Mouse (Mus musculus) midbrain, embryonic 11.5 days (tissue): ENCODE measurements at regions not wholly inside any gene's neighbourhood (a gene's known extent, or its start where the extent isn't known, plus 50 kb on each side); places are given as distances from the start of the nearest gene placed in this dataset.

Source experiments
- ATAC-seq: fragments of 200-750 bp; cut with Nextera tagmentation; 2 replicates; pipeline ENCODE4 v1.8.0; 2017; ENCODE audit warnings: moderate TSS enrichment, moderate library complexity; ENCODE audit not compliant: low FRiP score
- DNase-seq: peaks from one replicate; pipeline ENCODE4 v3.0.0; 2015; ENCODE audit warnings: low spot score; ENCODE audit errors: missing footprints
- H3K27ac ChIP-seq: fragments of 300-500 bp; sonication (generic); 2 replicates; pipeline ENCODE4 v1.5.1; 2014; ENCODE audit warnings: low read depth, low read length
- H3K27me3 ChIP-seq: fragments of 300-500 bp; sonication (generic); 2 replicates; pipeline ENCODE4 v1.6.1; 2014; ENCODE audit warnings: mild to moderate bottlenecking, low read length, moderate library complexity, mixed read lengths; ENCODE audit not compliant: control insufficient read depth, insufficient read depth
- H3K36me3 ChIP-seq: fragments of 300-500 bp; sonication (generic); 2 replicates; pipeline ENCODE4 v1.6.1; 2014; ENCODE audit warnings: mild to moderate bottlenecking, low read length, moderate library complexity, mixed read lengths; ENCODE audit not compliant: control insufficient read depth, insufficient read depth
- H3K4me1 ChIP-seq: fragments of 300-500 bp; sonication (generic); 2 replicates; pipeline ENCODE4 v1.6.1; 2014; ENCODE audit warnings: low read length; ENCODE audit not compliant: control insufficient read depth, insufficient read depth
- H3K4me2 ChIP-seq: fragments of 300-500 bp; sonication (generic); 2 replicates; pipeline ENCODE4 v1.6.1; 2014; ENCODE audit warnings: mild to moderate bottlenecking, moderate library complexity
- H3K4me3 ChIP-seq: fragments of 300-500 bp; sonication (generic); 2 replicates; pipeline ENCODE4 v1.5.1; 2014; ENCODE audit warnings: low read depth, low read length
- H3K9ac ChIP-seq: fragments of 300-500 bp; sonication (generic); 2 replicates; pipeline ENCODE4 v1.6.1; 2014; ENCODE audit warnings: low read length
- H3K9me3 ChIP-seq: fragments of 300-500 bp; sonication (generic); 2 replicates; pipeline ENCODE4 v1.6.1; 2016; ENCODE audit warnings: low read length; ENCODE audit not compliant: control insufficient read depth
- WGBS: fragments of 180-500 bp; shearing (Covaris S2); extraction: QIAGEN DNeasy Blood & Tissue Kit; methylation state at CpG from one replicate; pipeline ENCODE4 v1.1.7; 2014; 5-methylcytosine and 5-hydroxymethylcytosine counted together

- H3K36me3 ChIP-seq, result no peaks in the 10 kb centered on the region
- no peak overlapping the region for H3K27ac ChIP-seq
- no peaks in the 10 kb centered on the region for H3K4me1 ChIP-seq
- 85% methylated on average over 2 of the region's 2 CpGs for WGBS
- no peak overlapping the region for H3K4me2 ChIP-seq
- no peak overlapping the region for H3K9ac ChIP-seq
- no peak for ATAC-seq
- DNase-seq, result no peak
- H3K9me3 ChIP-seq, result no peaks in the 10 kb centered on the region
- no peak overlapping the region for H3K4me3 ChIP-seq
- no peaks in the 10 kb centered on the region for H3K27me3 ChIP-seq
Observed at GRCm38 (mm10) chr10:113592126-113592525, 663.3 kb upstream of the Atxn7l3b start.

- WGBS, result 96% methylated on average over 1 of the region's 1 CpGs
- no peak overlapping the region for H3K4me2 ChIP-seq
- DNase-seq (no peak), ATAC-seq (no peak)
- H3K9ac ChIP-seq, result no peak overlapping the region
- no peaks in the 10 kb centered on the region for H3K36me3 ChIP-seq
- H3K4me1 ChIP-seq, result no peaks in the 10 kb centered on the region
- no peaks in the 10 kb centered on the region for H3K9me3 ChIP-seq
- H3K27ac ChIP-seq, result no peak overlapping the region
- H3K27me3 ChIP-seq, result no peaks in the 10 kb centered on the region
- H3K4me3 ChIP-seq, result no peak overlapping the region
Observed at GRCm38 (mm10) chr10:113570270-113570669, 641.5 kb upstream of the Atxn7l3b start.
